Mouse (Mus musculus): ENCODE measurements around the gene Pde4a. TPM values are rescaled to one million over a fixed set of nuclear protein-coding genes. Genes with fewer than 3 reads are reported as not detected.
"Not testable (repeated sequence)": the region's sequence is repeated elsewhere in the genome, so short reads cannot be mapped to it uniquely, and the experiment has no call there.

The Pde4a gene
- total and polyA plus RNA-seq, 3 experiments = 1.7 to 7.6 (median 4.8) TPM

DNA sequence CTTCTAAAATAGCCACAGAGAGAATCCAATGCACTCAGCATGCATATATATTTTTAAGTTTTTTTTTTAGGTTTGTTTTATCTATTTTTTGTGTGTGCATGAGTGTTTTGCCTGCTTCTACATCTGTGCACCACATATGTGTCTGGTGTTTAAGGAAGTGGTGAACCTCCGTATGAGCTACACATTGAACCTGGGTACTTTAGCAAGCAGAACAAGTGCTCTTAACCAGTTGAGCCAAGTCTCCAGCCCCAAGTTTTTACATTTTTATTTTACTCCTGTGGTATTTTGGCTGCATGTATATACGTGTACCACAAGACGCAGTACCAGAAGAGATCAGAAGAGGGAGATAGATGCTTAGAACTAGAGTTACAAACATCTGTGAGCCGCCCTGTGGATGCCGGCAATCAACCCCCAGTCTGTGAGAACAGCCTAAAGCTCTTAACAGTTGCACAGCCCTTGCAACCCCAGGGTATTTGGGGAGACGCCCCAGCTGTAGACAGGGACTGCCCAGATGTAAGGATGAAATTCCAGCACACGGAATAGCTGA lies 55.9 kb downstream of the Pde4a start (continued):
- TF ChIP-seq GABPA (IDR thresholded peaks at IDR 0.05; ENCODE audit: insufficient replicate concordance, low read depth, low read length) (no peak), ETS1 (conservative IDR thresholded peaks at IDR 0.05; ENCODE audit: low read depth, low read length) (no peak), SIN3A (IDR thresholded peaks at IDR 0.05; ENCODE audit: low read length) (0 out of 2 replicates have a peak, but pooled peaks have one; percentile 14), NRF1 (IDR thresholded peaks at IDR 0.05; ENCODE audit: low read depth, low read length) (no peak), JUND (conservative IDR thresholded peaks at IDR 0.05; ENCODE audit: low read depth, low read length) (no peak), MAFK (IDR thresholded peaks at IDR 0.05; ENCODE audit: insufficient replicate concordance, low read length) (no peak), USF1 (IDR thresholded peaks at IDR 0.05; ENCODE audit: low read depth, low read length) (no peak)

DNA sequence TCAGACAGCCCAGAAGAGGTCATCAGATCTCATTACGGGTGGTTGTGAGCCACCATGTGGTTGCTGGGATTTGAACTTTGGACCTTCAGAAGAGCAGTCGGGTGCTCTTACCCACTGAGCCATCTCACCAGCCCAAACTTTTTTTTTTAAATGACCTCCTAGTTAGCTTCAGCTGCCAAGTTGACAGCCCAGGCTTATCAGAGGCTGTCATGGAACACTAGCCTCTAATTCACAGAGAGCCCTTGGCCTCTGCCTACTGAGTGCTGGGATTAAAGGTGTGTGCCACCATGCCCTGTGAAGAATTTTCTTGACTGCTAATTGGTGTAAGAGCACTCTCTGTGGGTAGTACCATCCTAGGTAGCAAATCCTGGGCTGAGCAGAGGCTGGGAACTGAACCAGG lies 58.0 kb downstream of the Pde4a start:
- H3K36me3 ChIP-seq (replicated peaks in 1 of 2; ENCODE audit: control insufficient read depth in 1 of 2, insufficient read depth in 1 of 2, low read length in 1 of 2); H3K4me2 ChIP-seq (ENCODE audit: insufficient read depth, low read depth, poor library complexity, severe bottlenecking); H3K9me3 ChIP-seq (replicated peaks; ENCODE audit: low read length); H3K27me3 ChIP-seq (replicated peaks); DNase-seq (ENCODE audit: extremely low read depth); H3K9ac ChIP-seq (ENCODE audit: insufficient read depth, low read depth); H3K4me3 ChIP-seq (replicated peaks in 1 of 3; ENCODE audit: low read depth in 2 of 3, low read length in 2 of 3, poor library complexity in 1 of 3); H3K27ac ChIP-seq (ENCODE audit: insufficient read depth, low read depth); H3K79me2 ChIP-seq (replicated peaks; ENCODE audit: control insufficient read depth, extremely low read depth, insufficient read depth, poor library complexity, severe bottlenecking); dilution Hi-C loops (cut with MboI; ENCODE audit: extremely low pct_ligation_motif_present, extremely low pct_unique_long_range_greater_than_20kb, low sequenced_read_pairs): not testable (repeated sequence)
- peaks cover 2 to 22% of the 10 kb centered on the region in 2 experiments; a peak in 2 of 4 replicates for H3K4me1 ChIP-seq (ENCODE audit: control insufficient read depth in 1 of 2, insufficient read depth in 2 of 2)
- in situ Hi-C loops (cut with MboI; ENCODE audit: low pct_ligation_motif_present, low pct_unique_long_range_greater_than_20kb, low sequenced_read_pairs) = loop anchor here (5.0 to 10.0 kb wide), 2 partner anchors 66 to 191 kb away; partner anchors contain the start of gene Qtrt1

DNA sequence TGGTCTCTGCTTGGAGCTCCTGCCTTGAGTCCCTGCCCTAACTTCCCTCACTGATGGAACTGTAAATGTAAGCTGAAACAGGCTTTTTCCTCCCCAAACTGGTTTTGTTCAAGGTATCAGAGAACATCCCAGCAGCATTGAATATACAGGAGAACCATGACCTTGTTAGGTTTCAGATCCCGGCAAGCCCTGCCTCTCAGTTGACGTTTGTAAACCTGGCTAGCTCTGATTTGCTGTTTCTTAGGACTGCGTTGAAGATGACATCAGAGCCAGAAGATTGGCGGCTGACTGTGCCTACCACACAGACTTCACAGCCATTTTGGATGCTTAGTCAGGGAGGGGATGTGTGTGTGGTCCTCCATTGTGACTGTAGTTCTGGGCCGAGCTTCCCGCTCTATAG lies 58.4 kb downstream of the Pde4a start:
- Histone ChIP-seq H3K27ac (ENCODE audit: insufficient read depth, low read depth) (no peak overlapping the region), H3K4me3 (replicated peaks in 1 of 3; ENCODE audit: low read depth in 2 of 3, low read length in 2 of 3, poor library complexity in 1 of 3) (no peak overlapping the region), H3K9ac (ENCODE audit: insufficient read depth, low read depth) (no peak overlapping the region), H3K79me2 (replicated peaks; ENCODE audit: control insufficient read depth, extremely low read depth, insufficient read depth, poor library complexity, severe bottlenecking) (no peaks in the 10 kb centered on the region), H3K4me2 (ENCODE audit: insufficient read depth, low read depth, poor library complexity, severe bottlenecking) (no peak overlapping the region), H3K36me3 (replicated peaks in 1 of 2; ENCODE audit: control insufficient read depth in 1 of 2, insufficient read depth in 1 of 2, low read length in 1 of 2) (peaks cover 0 to 8% of the 10 kb centered on the region in 2 experiments), H3K27me3 (replicated peaks) (no peaks in the 10 kb centered on the region), H3K4me1 (ENCODE audit: control insufficient read depth in 1 of 2, insufficient read depth in 2 of 2) (peaks cover 2 to 22% of the 10 kb centered on the region in 2 experiments; a peak in 2 of 4 replicates), H3K9me3 (replicated peaks; ENCODE audit: low read length) (peaks cover 10% of the 10 kb centered on the region)
- no peak for DNase-seq (ENCODE audit: extremely low read depth)
- in situ Hi-C loops (cut with MboI; ENCODE audit: low pct_ligation_motif_present, low pct_unique_long_range_greater_than_20kb, low sequenced_read_pairs) = loop anchor here (5.0 to 10.0 kb wide), 2 partner anchors 67 to 191 kb away; partner anchors contain the start of gene Qtrt1
- TF ChIP-seq CHD2 (IDR thresholded peaks at IDR 0.05; ENCODE audit: low read length) (no peak), SMC3 (IDR thresholded peaks at IDR 0.05; ENCODE audit: low read depth, low read length) (no peak), ELF1 (IDR thresholded peaks at IDR 0.05; ENCODE audit: low read depth, low read length) (no peak), RAD21 (IDR thresholded peaks at IDR 0.05; ENCODE audit: low read depth, low read length) (no peak), UBTF (IDR thresholded peaks at IDR 0.05; ENCODE audit: low read depth, low read length) (no peak), JUND (conservative IDR thresholded peaks at IDR 0.05; ENCODE audit: low read depth, low read length) (no peak), TCF12 (IDR thresholded peaks at IDR 0.05; ENCODE audit: low read depth, low read length) (no peak), MAX (IDR thresholded peaks at IDR 0.05; ENCODE audit: low read length) (no peak), GABPA (IDR thresholded peaks at IDR 0.05; ENCODE audit: insufficient replicate concordance, low read depth, low read length) (no peak), CHD1 (IDR thresholded peaks at IDR 0.05; ENCODE audit: low read depth, low read length) (no peak), ZC3H11A (IDR thresholded peaks at IDR 0.05; ENCODE audit: low read depth, low read length) (no peak)
- dilution Hi-C loops (cut with MboI; ENCODE audit: extremely low pct_ligation_motif_present, extremely low pct_unique_long_range_greater_than_20kb, low sequenced_read_pairs) = no loop called here

Data from CH12.LX (cell line).